Mouse (Mus musculus) intestine, embryonic 14.5 days (tissue): ENCODE measurements around the gene Lztr1. TPM values are rescaled to one million over a fixed set of nuclear protein-coding genes. Genes with fewer than 3 reads are reported as not detected.

Experiments
- ATAC-seq: fragments of 200-750 bp; cut with Nextera tagmentation; replicated peaks from 2 replicates; pipeline ENCODE4 v1.8.0; 2017; ENCODE audit warnings: low read depth, moderate number of reproducible peaks, moderate TSS enrichment, moderate library complexity; ENCODE audit not compliant: low FRiP score, low TSS enrichment
- DNase-seq: peaks from one replicate; pipeline ENCODE4 v3.0.0-alpha.2; 2018; ENCODE audit warnings: low spot score
- H3K27ac ChIP-seq: fragments of 300-500 bp; sonication (generic); 2 replicates; pipeline ENCODE4 v1.5.1; 2014; ENCODE audit warnings: low read depth, mild to moderate bottlenecking, control low read depth
- H3K27me3 ChIP-seq: fragments of 300-500 bp; sonication (generic); replicated peaks from 2 replicates; pipeline ENCODE4 v1.6.1; 2014; ENCODE audit warnings: low read length, control low read depth; ENCODE audit not compliant: control insufficient read depth, insufficient read depth
- H3K36me3 ChIP-seq: fragments of 300-500 bp; sonication (generic); 2 replicates; pipeline ENCODE4 v1.6.1; 2014; ENCODE audit warnings: low read length, control low read depth; ENCODE audit not compliant: control insufficient read depth, insufficient read depth
- H3K4me1 ChIP-seq: fragments of 300-500 bp; sonication (generic); replicated peaks from 2 replicates; pipeline ENCODE4 v1.6.1; 2014; ENCODE audit warnings: low read length, control low read depth, mixed read lengths; ENCODE audit not compliant: control insufficient read depth, insufficient read depth
- H3K4me2 ChIP-seq: fragments of 300-500 bp; sonication (generic); 2 replicates; pipeline ENCODE4 v1.6.1; 2014; ENCODE audit warnings: low read length
- H3K4me3 ChIP-seq: fragments of 300-500 bp; sonication (generic); 2 replicates; pipeline ENCODE4 v1.5.1; 2014; ENCODE audit warnings: low read depth, low read length, control low read depth, mixed read lengths
- H3K9ac ChIP-seq: fragments of 300-500 bp; sonication (generic); 2 replicates; pipeline ENCODE4 v1.6.1; 2014; ENCODE audit warnings: mild to moderate bottlenecking, low read length
- H3K9me3 ChIP-seq: fragments of 300-500 bp; sonication (generic); 2 replicates; pipeline ENCODE4 v1.6.1; 2016; ENCODE audit warnings: low read length, control low read depth; ENCODE audit not compliant: control insufficient read depth
- WGBS: fragments of 180-500 bp; shearing (Covaris S2); extraction: QIAGEN DNeasy Blood & Tissue Kit; methylation state at CpG from one replicate; pipeline ENCODE4 v1.1.7; 2014; 5-methylcytosine and 5-hydroxymethylcytosine counted together
- polyA plus RNA-seq: library from polyadenylated mRNA; unstranded; fragments of >200 nt; fragmentation: Nextera tagmentation; extraction: Ambion mirVana; gene quantifications from 2 replicates; pipeline ENCODE4 v1.2.1, GENCODE M21; 2014

Lztr1 gene
- polyA plus RNA-seq, 1 experiment from 2014 or later = 71.0 TPM

- Histone ChIP-seq H3K27ac (no peak overlapping the region), H3K9ac (no peak overlapping the region), H3K4me1 (peaks cover 48% of the 10 kb centered on the region), H3K9me3 (no peaks in the 10 kb centered on the region), H3K4me3 (no peak overlapping the region), H3K27me3 (no peaks in the 10 kb centered on the region), H3K36me3 (no peaks in the 10 kb centered on the region), H3K4me2 (no peak overlapping the region)
- 51% methylated on average over 4 of the region's 4 CpGs for WGBS
- ATAC-seq (no peak), DNase-seq (no peak)
These were observed 48.4 kb downstream of the Lztr1 start for GRCm38 (mm10) chr16:17556907-17557306.

GRCm38 (mm10) chr16:17557947-17558480 lies 49.5 kb downstream of the Lztr1 start:
- DNase-seq = peak; percentile 90
- no peak for ATAC-seq
- Histone ChIP-seq H3K27me3 (no peaks in the 10 kb centered on the region), H3K9me3 (no peaks in the 10 kb centered on the region), H3K36me3 (no peaks in the 10 kb centered on the region), H3K4me3 (no peak overlapping the region), H3K4me2 (peak overlapping the region; percentile 32), H3K4me1 (peaks cover 51% of the 10 kb centered on the region), H3K27ac (no peak overlapping the region), H3K9ac (no peak overlapping the region)
- WGBS = 2% methylated on average over 5 of the region's 5 CpGs

GRCm38 (mm10) chr16:17558811-17559210 lies 50.3 kb downstream of the Lztr1 start:
- H3K4me2 ChIP-seq = peak overlapping the region; percentile 32
- ATAC-seq (no peak), DNase-seq (peak; percentile 68)
- H3K27me3 ChIP-seq = no peaks in the 10 kb centered on the region
- H3K36me3 ChIP-seq = no peaks in the 10 kb centered on the region
- 0 out of 2 replicates have a peak overlapping the region, but pooled peaks have one; percentile 4 for H3K4me3 ChIP-seq
- WGBS = 3% methylated on average over 5 of the region's 5 CpGs
- H3K4me1 ChIP-seq = peaks cover 48% of the 10 kb centered on the region
- peak overlapping the region; percentile 62 for H3K27ac ChIP-seq
- H3K9ac ChIP-seq = no peak overlapping the region; the same call in 1 of the 2 replicates
- H3K9me3 ChIP-seq = no peaks in the 10 kb centered on the region

- Histone ChIP-seq H3K27ac (no peak overlapping the region), H3K36me3 (no peaks in the 10 kb centered on the region), H3K4me3 (no peak overlapping the region), H3K9ac (no peak overlapping the region), H3K4me1 (peaks cover 42% of the 10 kb centered on the region), H3K9me3 (no peaks in the 10 kb centered on the region), H3K27me3 (no peaks in the 10 kb centered on the region), H3K4me2 (peak overlapping the region; percentile 32)
- 74% methylated on average over 9 of the region's 9 CpGs for WGBS
- DNase-seq (no peak), ATAC-seq (no peak)
These were observed 51.0 kb downstream of the Lztr1 start for GRCm38 (mm10) chr16:17559396-17560027.

- ATAC-seq (peak; percentile 80), DNase-seq (peak; percentile 85)
- Histone ChIP-seq H3K4me1 (peaks cover 32% of the 10 kb centered on the region), H3K9me3 (no peaks in the 10 kb centered on the region), H3K36me3 (no peaks in the 10 kb centered on the region), H3K27ac (peak within 1 kb of the TSS; percentile 82), H3K27me3 (no peaks in the 10 kb centered on the region), H3K4me2 (peak within 1 kb of the TSS; percentile 57), H3K4me3 (peak within 1 kb of the TSS; percentile 27), H3K9ac (peak within 1 kb of the TSS; percentile 29)
- 1% methylated on average over 22 of the region's 22 CpGs for WGBS
These were observed 52.8 kb downstream of the Lztr1 start, which contains the start of gene Lrrc74b for GRCm38 (mm10) chr16:17561128-17561750. Gene Lrrc74b, minus strand, starts transcription at chr16:17561247.

GRCm38 (mm10) chr16:17561751-17562208 lies 53.3 kb downstream of the Lztr1 start, which contains the start of gene P2rx6:
Gene P2rx6, plus strand, starts transcription at chr16:17561885.
- Histone ChIP-seq H3K4me1 (peaks cover 32% of the 10 kb centered on the region), H3K9ac (peak within 1 kb of the TSS; percentile 29), H3K4me3 (peak within 1 kb of the TSS; percentile 27), H3K27ac (peak within 1 kb of the TSS; percentile 82), H3K36me3 (no peaks in the 10 kb centered on the region), H3K9me3 (no peaks in the 10 kb centered on the region), H3K4me2 (peak within 1 kb of the TSS; percentile 57), H3K27me3 (no peaks in the 10 kb centered on the region)
- peak; percentile 58 for ATAC-seq
- DNase-seq = peak; percentile 81
- WGBS = 3% methylated on average over 10 of the region's 10 CpGs

GRCm38 (mm10) chr16:17563580-17563979 lies 55.1 kb downstream of the Lztr1 start:
- DNase-seq = no peak
- Histone ChIP-seq H3K4me2 (no peak overlapping the region), H3K27ac (no peak overlapping the region), H3K4me1 (peaks cover 26% of the 10 kb centered on the region), H3K4me3 (no peak overlapping the region), H3K27me3 (no peaks in the 10 kb centered on the region), H3K9ac (no peak overlapping the region), H3K9me3 (no peaks in the 10 kb centered on the region), H3K36me3 (no peaks in the 10 kb centered on the region)
- WGBS = 32% methylated on average over 1 of the region's 1 CpGs
- no peak for ATAC-seq

- WGBS = 35% methylated on average over 2 of the region's 2 CpGs
- Histone ChIP-seq H3K4me1 (peaks cover 20% of the 10 kb centered on the region), H3K4me2 (no peak overlapping the region), H3K36me3 (no peaks in the 10 kb centered on the region), H3K4me3 (no peak overlapping the region), H3K27me3 (no peaks in the 10 kb centered on the region), H3K27ac (no peak overlapping the region), H3K9me3 (no peaks in the 10 kb centered on the region), H3K9ac (no peak overlapping the region)
- DNase-seq = no peak
- ATAC-seq = no peak
These were observed 55.7 kb downstream of the Lztr1 start for GRCm38 (mm10) chr16:17564221-17564620.
